Mouse (Mus musculus): ENCODE data around the gene Cldn14. TPM values are rescaled to one million over a fixed set of nuclear protein-coding genes. Genes with fewer than 3 reads are reported as not detected.

Gene Cldn14
- polyA plus RNA-seq, 2 experiments, result 1.0 to 1.2 TPM

- WGBS (ENCODE audit: insufficient replicate concordance), result 60% methylated on average over 8 of the region's 8 CpGs
- no peak for ATAC-seq (ENCODE audit: insufficient read depth)
Observed at GRCm38 (mm10) chr16:93925684-93926247, 82.9 kb downstream of the Cldn14 start.

GRCm38 (mm10) chr16:93923788-93924187, 84.8 kb downstream of the Cldn14 start:
- Histone ChIP-seq H3K9ac (replicated peaks) (no peak overlapping the region), H3K4me3 (ENCODE audit: insufficient read depth in 1 of 2, low read depth in 2 of 2, low read length in 2 of 2) (no peak overlapping the region), H3K27ac (no peak overlapping the region), H3K9me3 (ENCODE audit: control insufficient read depth, low read length) (no peaks in the 10 kb centered on the region), H3K4me2 (ENCODE audit: low read depth) (no peak overlapping the region), H3K27me3 (ENCODE audit: control insufficient read depth, insufficient read depth, low read length) (no peaks in the 10 kb centered on the region), H3K36me3 (replicated peaks; ENCODE audit: control insufficient read depth, insufficient read depth, low read depth) (no peaks in the 10 kb centered on the region), H3K4me1 (replicated peaks; ENCODE audit: control insufficient read depth in 2 of 2, insufficient read depth in 2 of 2, low read length in 1 of 2) (0 out of 4 replicates have a peak, but pooled peaks cover 0 to 2% of the 10 kb centered on the region in 2 experiments)
- DNase-seq (ENCODE audit: low read depth in 3 of 3, low spot score in 3 of 3), result no peak
- no peak for TF ChIP-seq CTCF (IDR thresholded peaks at IDR 0.05; ENCODE audit: low read depth)
- no peak for TF ChIP-seq EP300 (IDR thresholded peaks at IDR 0.05; ENCODE audit: low read depth)
- ATAC-seq (ENCODE audit: insufficient read depth), result no peak
- WGBS (ENCODE audit: insufficient replicate concordance), result 62% methylated on average over 7 of the region's 7 CpGs

More at GRCm38 (mm10) chr16:93925684-93926247, 82.9 kb downstream of the Cldn14 start:
- Histone ChIP-seq H3K9ac (replicated peaks) (no peak overlapping the region), H3K4me1 (replicated peaks; ENCODE audit: control insufficient read depth in 2 of 2, insufficient read depth in 2 of 2, low read length in 1 of 2) (peaks cover 0 to 2% of the 10 kb centered on the region in 2 experiments; a peak in 1 of 4 replicates), H3K36me3 (replicated peaks; ENCODE audit: control insufficient read depth, insufficient read depth, low read depth) (no peaks in the 10 kb centered on the region), H3K9me3 (ENCODE audit: control insufficient read depth, low read length) (no peaks in the 10 kb centered on the region), H3K27ac (no peak overlapping the region), H3K4me2 (ENCODE audit: low read depth) (no peak overlapping the region), H3K27me3 (ENCODE audit: control insufficient read depth, insufficient read depth, low read length) (no peaks in the 10 kb centered on the region), H3K4me3 (ENCODE audit: insufficient read depth in 1 of 2, low read depth in 2 of 2, low read length in 2 of 2) (no peak overlapping the region)
- no peak for DNase-seq (ENCODE audit: low read depth in 3 of 3, low spot score in 3 of 3)
- no peak for TF ChIP-seq CTCF (IDR thresholded peaks at IDR 0.05; ENCODE audit: low read depth)
- TF ChIP-seq EP300 (IDR thresholded peaks at IDR 0.05; ENCODE audit: low read depth), result no peak

- no peak overlapping the region for H3K9ac ChIP-seq (replicated peaks)
- WGBS (ENCODE audit: insufficient replicate concordance), result 58% methylated on average over 5 of the region's 5 CpGs
- H3K27ac ChIP-seq, result no peak overlapping the region
- TF ChIP-seq EP300 (IDR thresholded peaks at IDR 0.05; ENCODE audit: low read depth), result no peak
- TF ChIP-seq CTCF (IDR thresholded peaks at IDR 0.05; ENCODE audit: low read depth), result no peak
- H3K27me3 ChIP-seq (ENCODE audit: control insufficient read depth, insufficient read depth, low read length), result no peaks in the 10 kb centered on the region
- no peaks in the 10 kb centered on the region for H3K36me3 ChIP-seq (replicated peaks; ENCODE audit: control insufficient read depth, insufficient read depth, low read depth)
- ATAC-seq (ENCODE audit: insufficient read depth), result no peak
- no peak overlapping the region for H3K4me2 ChIP-seq (ENCODE audit: low read depth)
- DNase-seq (ENCODE audit: low read depth in 3 of 3, low spot score in 3 of 3), result no peak
- H3K9me3 ChIP-seq (ENCODE audit: control insufficient read depth, low read length), result no peaks in the 10 kb centered on the region
- no peak overlapping the region for H3K4me3 ChIP-seq (ENCODE audit: insufficient read depth in 1 of 2, low read depth in 2 of 2, low read length in 2 of 2)
- H3K4me1 ChIP-seq (replicated peaks; ENCODE audit: control insufficient read depth in 2 of 2, insufficient read depth in 2 of 2, low read length in 1 of 2), result peaks cover 0 to 4% of the 10 kb centered on the region in 2 experiments; a peak in 1 of 4 replicates
Observed at GRCm38 (mm10) chr16:93922835-93923389, 85.7 kb downstream of the Cldn14 start.

- peaks cover 0 to 4% of the 10 kb centered on the region in 2 experiments; a peak in 1 of 4 replicates for H3K4me1 ChIP-seq (replicated peaks; ENCODE audit: control insufficient read depth in 2 of 2, insufficient read depth in 2 of 2, low read length in 1 of 2)
- TF ChIP-seq EP300 (IDR thresholded peaks at IDR 0.05; ENCODE audit: low read depth), result no peak
- TF ChIP-seq CTCF (IDR thresholded peaks at IDR 0.05; ENCODE audit: low read depth), result no peak
- no peak overlapping the region for H3K4me3 ChIP-seq (ENCODE audit: insufficient read depth in 1 of 2, low read depth in 2 of 2, low read length in 2 of 2)
- no peak overlapping the region for H3K27ac ChIP-seq
- H3K9ac ChIP-seq (replicated peaks), result no peak overlapping the region
- H3K27me3 ChIP-seq (ENCODE audit: control insufficient read depth, insufficient read depth, low read length), result no peaks in the 10 kb centered on the region
- H3K9me3 ChIP-seq (ENCODE audit: control insufficient read depth, low read length), result no peaks in the 10 kb centered on the region
- 61% methylated on average over 4 of the region's 4 CpGs for WGBS (ENCODE audit: insufficient replicate concordance)
- no peak for DNase-seq (ENCODE audit: low read depth in 3 of 3, low spot score in 3 of 3)
- no peak overlapping the region for H3K4me2 ChIP-seq (ENCODE audit: low read depth)
- H3K36me3 ChIP-seq (replicated peaks; ENCODE audit: control insufficient read depth, insufficient read depth, low read depth), result no peaks in the 10 kb centered on the region
- ATAC-seq (ENCODE audit: insufficient read depth), result no peak
Observed at GRCm38 (mm10) chr16:93920673-93921072, 88.0 kb downstream of the Cldn14 start.

GRCm38 (mm10) chr16:93919189-93919588, 89.4 kb downstream of the Cldn14 start:
- H3K4me2 ChIP-seq (ENCODE audit: low read depth), result no peak overlapping the region
- no peak overlapping the region for H3K27ac ChIP-seq
- no peak for TF ChIP-seq EP300 (IDR thresholded peaks at IDR 0.05; ENCODE audit: low read depth)
- TF ChIP-seq CTCF (IDR thresholded peaks at IDR 0.05; ENCODE audit: low read depth), result no peak
- no peak for DNase-seq (ENCODE audit: low read depth in 3 of 3, low spot score in 3 of 3)
- no peak for ATAC-seq (ENCODE audit: insufficient read depth)
- no peaks in the 10 kb centered on the region for H3K36me3 ChIP-seq (replicated peaks; ENCODE audit: control insufficient read depth, insufficient read depth, low read depth)
- H3K4me3 ChIP-seq (ENCODE audit: insufficient read depth in 1 of 2, low read depth in 2 of 2, low read length in 2 of 2), result no peak overlapping the region
- no peaks in the 10 kb centered on the region for H3K9me3 ChIP-seq (ENCODE audit: control insufficient read depth, low read length)
- 71% methylated on average over 20 of the region's 20 CpGs for WGBS (ENCODE audit: insufficient replicate concordance)
- H3K4me1 ChIP-seq (replicated peaks; ENCODE audit: control insufficient read depth in 2 of 2, insufficient read depth in 2 of 2, low read length in 1 of 2), result peaks cover 0 to 3% of the 10 kb centered on the region in 2 experiments; a peak in 1 of 4 replicates
- no peak overlapping the region for H3K9ac ChIP-seq (replicated peaks)
- H3K27me3 ChIP-seq (ENCODE audit: control insufficient read depth, insufficient read depth, low read length), result no peaks in the 10 kb centered on the region

Measured in liver, embryonic 14.5 days (tissue).